Comparison of ENCODE assay signal across 18 mouse cellular contexts in the genomic region with DNA sequence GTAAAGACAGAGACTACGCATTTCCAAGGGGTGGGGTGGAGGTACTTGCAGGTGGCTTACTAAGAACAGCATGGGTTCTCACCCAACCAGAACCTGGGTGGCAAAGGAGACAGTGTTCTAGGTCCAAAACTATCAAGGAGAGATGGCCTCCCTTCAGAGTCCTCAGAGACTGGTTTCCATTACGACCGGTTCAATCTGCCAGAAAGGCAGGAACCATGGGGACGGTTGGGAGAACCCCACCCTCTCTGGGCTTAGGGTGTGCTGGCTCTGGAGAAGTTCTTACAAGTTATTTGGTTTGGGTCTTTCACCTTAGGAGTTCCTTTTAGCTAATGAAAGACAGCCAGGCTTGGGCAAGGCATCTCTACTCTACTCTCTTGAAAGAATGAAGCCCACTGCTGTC.
DNase-seq lines count a peak whose midpoint lies in the region; ATAC-seq lines count a peak whose summit lies in the region.
"Had no signal": no experiment of that assay in that cellular context is flagged by ENCODE, and none has a peak within 500 bp of the region (broad histone marks: within the 10 kb centered on the region; RNA-seq: fewer than 3 reads in every experiment).

No protein-coding gene starts in this region.

- no peak overlapping the region for H3K9ac ChIP-seq in forebrain, embryonic 12.5 days
- no peak overlapping the region for H3K9ac ChIP-seq in forebrain, embryonic 11.5 days (ENCODE audit: low read length)
- H3K9ac ChIP-seq in heart, embryonic 11.5 days (ENCODE audit: low read depth, low read length), result no peak overlapping the region
- no peak overlapping the region for H3K9ac ChIP-seq in neural tube, embryonic 14.5 days (replicated peaks; ENCODE audit: low read depth, low read length)

- peaks cover 29% of the 10 kb centered on the region for H3K4me1 ChIP-seq in forebrain, embryonic 12.5 days
- peaks cover 13% of the 10 kb centered on the region for H3K4me1 ChIP-seq in forebrain, embryonic 11.5 days (replicated peaks; ENCODE audit: control insufficient read depth, insufficient read depth, low read length)
- 0 out of 2 replicates have a peak, but pooled peaks cover 9% of the 10 kb centered on the region for H3K4me1 ChIP-seq in heart, embryonic 11.5 days (ENCODE audit: control insufficient read depth, insufficient read depth, low read length)
- H3K4me1 ChIP-seq in neural tube, embryonic 14.5 days (ENCODE audit: control insufficient read depth, insufficient read depth, low read length), result 0 out of 2 replicates have a peak, but pooled peaks cover 3% of the 10 kb centered on the region

- no peak for DNase-seq in forebrain, embryonic 11.5 days (ENCODE audit: low spot score)
- DNase-seq in heart, adult 11 months, result peak; percentile 94
- DNase-seq in neural tube, embryonic 10.5 days (ENCODE audit: extremely low spot score, low spot score), result no peak
- DNase-seq in skeletal muscle tissue, adult 2 months (ENCODE audit: low read depth, low spot score), result peak; percentile 42
- no peak for DNase-seq in adipocyte (ENCODE audit: low spot score)
- DNase-seq: cerebellum, adult 11 months; cerebellum, adult 9-11 months; liver; right cerebral cortex, postnatal 25 days had no signal

- no peak overlapping the region for H3K4me2 ChIP-seq in forebrain, embryonic 12.5 days
- H3K4me2 ChIP-seq in forebrain, embryonic 11.5 days (ENCODE audit: low read depth, low read length, severe bottlenecking), result no peak overlapping the region
- H3K4me2 ChIP-seq in heart, embryonic 11.5 days, result no peak overlapping the region
- H3K4me2 ChIP-seq in neural tube, embryonic 14.5 days (ENCODE audit: low read depth, low read length), result no peak overlapping the region
- H3K4me2 ChIP-seq: midbrain, embryonic 11.5 days had no signal

- 91% methylated on average over 4 of the region's 4 CpGs for WGBS in forebrain, embryonic 12.5 days
- 80% methylated on average over 4 of the region's 4 CpGs for WGBS in forebrain, embryonic 11.5 days
- 70% methylated on average over 4 of the region's 4 CpGs for WGBS in heart, embryonic 11.5 days (ENCODE audit: insufficient replicate concordance)
- 90% methylated on average over 4 of the region's 4 CpGs for WGBS in neural tube, embryonic 14.5 days

- H3K9me3 ChIP-seq in forebrain, embryonic 12.5 days, result no peaks in the 10 kb centered on the region
- H3K9me3 ChIP-seq in forebrain, embryonic 11.5 days (ENCODE audit: control insufficient read depth, low read length), result no peaks in the 10 kb centered on the region
- H3K9me3 ChIP-seq in heart, embryonic 11.5 days (replicated peaks; ENCODE audit: control insufficient read depth, low read length), result no peaks in the 10 kb centered on the region
- H3K9me3 ChIP-seq in neural tube, embryonic 14.5 days (ENCODE audit: control insufficient read depth, low read length), result no peaks in the 10 kb centered on the region
- H3K9me3 ChIP-seq: embryonic facial prominence, embryonic 10.5 days; limb, embryonic 10.5 days had no signal

- H3K36me3 ChIP-seq in forebrain, embryonic 12.5 days (replicated peaks), result no peaks in the 10 kb centered on the region
- no peaks in the 10 kb centered on the region for H3K36me3 ChIP-seq in forebrain, embryonic 11.5 days (ENCODE audit: control insufficient read depth, insufficient read depth, low read length)
- H3K36me3 ChIP-seq in heart, embryonic 11.5 days (ENCODE audit: control insufficient read depth, insufficient read depth, low read length), result no peaks in the 10 kb centered on the region
- no peaks in the 10 kb centered on the region for H3K36me3 ChIP-seq in neural tube, embryonic 14.5 days (ENCODE audit: control insufficient read depth, insufficient read depth, low read length)
- H3K36me3 ChIP-seq: embryonic facial prominence, embryonic 10.5 days; limb, embryonic 10.5 days had no signal

- ATAC-seq in forebrain, embryonic 12.5 days (ENCODE audit: low FRiP score), result no peak
- ATAC-seq in forebrain, embryonic 11.5 days (replicated peaks; ENCODE audit: low FRiP score), result no peak
- ATAC-seq in heart, embryonic 11.5 days (replicated peaks; ENCODE audit: insufficient number of reproducible peaks, low FRiP score, low TSS enrichment), result no peak
- ATAC-seq in neural tube, embryonic 14.5 days (ENCODE audit: low read depth), result peak; percentile 11; the same call in 1 of the 2 replicates
- ATAC-seq: hindbrain, embryonic 16.5 days; intestine, embryonic 16.5 days had no signal

- H3K4me3 ChIP-seq in forebrain, embryonic 12.5 days (replicated peaks), result no peak overlapping the region
- H3K4me3 ChIP-seq in forebrain, embryonic 11.5 days (ENCODE audit: low read depth, low read length), result no peak overlapping the region
- H3K4me3 ChIP-seq in heart, embryonic 11.5 days (ENCODE audit: low read depth, low read length), result no peak overlapping the region
- no peak overlapping the region for H3K4me3 ChIP-seq in neural tube, embryonic 14.5 days (ENCODE audit: low read depth, low read length)
- H3K4me3 ChIP-seq: embryonic facial prominence, embryonic 10.5 days; layer of hippocampus, adult 2 months; limb, embryonic 10.5 days had no signal

- peaks cover 4% of the 10 kb centered on the region; the same call in 1 of the 2 replicates for H3K27me3 ChIP-seq in forebrain, embryonic 12.5 days
- H3K27me3 ChIP-seq in forebrain, embryonic 11.5 days (ENCODE audit: control insufficient read depth, insufficient read depth, low read length), result no peaks in the 10 kb centered on the region; the same call in 1 of the 2 replicates
- H3K27me3 ChIP-seq in heart, embryonic 11.5 days (ENCODE audit: control insufficient read depth, insufficient read depth, low read length), result no peaks in the 10 kb centered on the region
- H3K27me3 ChIP-seq in neural tube, embryonic 14.5 days (ENCODE audit: control insufficient read depth, insufficient read depth, low read length), result no peaks in the 10 kb centered on the region

- peak overlapping the region; percentile 31; the same call in 1 of the 2 replicates for H3K27ac ChIP-seq in forebrain, embryonic 12.5 days
- no peak overlapping the region for H3K27ac ChIP-seq in forebrain, embryonic 11.5 days (ENCODE audit: low read depth, low read length)
- no peak overlapping the region for H3K27ac ChIP-seq in heart, embryonic 11.5 days (ENCODE audit: low read depth, low read length)
- no peak overlapping the region for H3K27ac ChIP-seq in neural tube, embryonic 14.5 days (ENCODE audit: low read depth, low read length)
- H3K27ac ChIP-seq: embryonic facial prominence, embryonic 10.5 days; layer of hippocampus, adult 2 months; limb, embryonic 10.5 days had no signal

Comparison
In these comparisons a context has a peak if more than half of its experiments do, and no peak if none do; other contexts are left out.
1. DNase-seq: peak in heart, adult 11 months (single experiment) and skeletal muscle tissue, adult 2 months (single experiment); none in forebrain, embryonic 11.5 days (single experiment), neural tube, embryonic 10.5 days (single experiment) and adipocyte (single experiment).